Mouse (Mus musculus): ENCODE measurements around the gene B3gat3.

DNA sequence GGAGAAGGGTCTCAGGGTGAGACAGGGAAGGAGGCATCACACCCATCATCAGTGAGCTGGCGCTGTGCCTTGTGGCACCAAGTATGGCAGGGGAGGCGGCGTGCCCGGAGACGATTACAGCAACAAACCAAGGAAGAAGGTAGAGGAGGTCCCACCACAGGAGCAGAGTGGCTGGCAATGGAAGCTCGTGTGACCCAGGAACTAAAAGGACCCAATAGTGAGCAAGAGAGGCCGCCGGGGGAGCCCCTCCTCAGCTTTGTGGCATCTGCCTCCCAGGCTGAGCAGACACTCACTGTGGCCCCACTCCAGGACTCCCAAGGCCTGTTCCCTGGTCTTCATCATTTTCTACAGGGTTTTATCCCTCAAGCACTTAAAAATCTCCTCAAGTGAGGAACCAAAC, 45.6 kb downstream of the B3gat3 start:
- TF ChIP-seq CTCF (IDR thresholded peaks at IDR 0.05; ENCODE audit: low read depth, low read length) (no peak), POLR2A (IDR thresholded peaks at IDR 0.05; ENCODE audit: borderline replicate concordance, low read depth, low read length) (no peak)

All from bone marrow macrophage, adult 2 months (primary cell).